Mouse (Mus musculus): ENCODE measurements around the gene Mcf2l. TPM values are rescaled to one million over a fixed set of nuclear protein-coding genes. Genes with fewer than 3 reads are reported as not detected.

Gene Mcf2l
- total RNA-seq (2014; fragmentation: Nextera tagmentation), result 19.5 and 19.8 TPM in 2 replicates
- 16.2 and 16.4 TPM in 2 replicates for total RNA-seq (2017)

DNA sequence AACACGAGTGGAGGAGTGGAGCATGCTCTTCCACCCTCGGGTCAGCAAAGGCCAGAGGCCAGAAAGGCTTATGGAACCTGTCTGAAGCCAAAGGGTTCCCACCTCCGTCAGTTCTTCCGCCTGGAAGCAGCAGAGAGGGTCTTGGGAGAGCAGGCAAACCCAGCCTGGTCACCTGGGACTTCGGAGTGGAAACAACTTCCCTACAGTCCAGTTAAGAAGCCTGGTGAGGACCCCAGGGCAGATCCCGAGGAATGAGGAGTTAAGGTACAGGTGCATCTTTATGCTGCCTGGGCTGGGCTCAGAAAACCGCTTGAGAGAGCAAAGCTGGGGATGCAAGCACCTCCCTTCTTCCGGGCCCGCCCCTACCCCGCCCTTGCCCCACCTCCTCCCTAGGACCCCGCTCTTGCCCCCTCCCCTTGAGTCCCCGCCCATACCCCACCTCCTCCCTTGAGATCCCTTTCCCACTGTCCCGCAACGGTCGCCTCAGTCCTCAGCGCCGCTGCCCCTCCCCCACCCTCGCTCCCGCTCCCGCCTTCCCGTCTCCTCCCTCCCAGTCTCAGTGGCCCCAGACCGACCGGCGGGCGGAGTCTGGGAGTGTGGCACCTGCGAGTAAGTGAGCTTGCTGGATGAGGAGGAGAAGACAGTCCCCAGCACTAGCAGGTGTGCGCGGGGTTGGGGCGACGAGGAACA, at the start of gene Mcf2l:
TSS of gene Mcf2l (plus strand) at position 450 of the 690 bp plus-strand sequence.
- peak; percentile 63 for ATAC-seq (replicated peaks; ENCODE audit: poor library complexity, severe bottlenecking)

- no peak for ATAC-seq (replicated peaks; ENCODE audit: poor library complexity, severe bottlenecking)
Observed at GRCm38 (mm10) chr8:12824562-12824961, 49.0 kb upstream of the Mcf2l start.

- ATAC-seq (replicated peaks; ENCODE audit: poor library complexity, severe bottlenecking), result peak; percentile 18; the same call in 1 of the 2 replicates
Observed at GRCm38 (mm10) chr8:12825236-12825635, 48.4 kb upstream of the Mcf2l start.

DNA sequence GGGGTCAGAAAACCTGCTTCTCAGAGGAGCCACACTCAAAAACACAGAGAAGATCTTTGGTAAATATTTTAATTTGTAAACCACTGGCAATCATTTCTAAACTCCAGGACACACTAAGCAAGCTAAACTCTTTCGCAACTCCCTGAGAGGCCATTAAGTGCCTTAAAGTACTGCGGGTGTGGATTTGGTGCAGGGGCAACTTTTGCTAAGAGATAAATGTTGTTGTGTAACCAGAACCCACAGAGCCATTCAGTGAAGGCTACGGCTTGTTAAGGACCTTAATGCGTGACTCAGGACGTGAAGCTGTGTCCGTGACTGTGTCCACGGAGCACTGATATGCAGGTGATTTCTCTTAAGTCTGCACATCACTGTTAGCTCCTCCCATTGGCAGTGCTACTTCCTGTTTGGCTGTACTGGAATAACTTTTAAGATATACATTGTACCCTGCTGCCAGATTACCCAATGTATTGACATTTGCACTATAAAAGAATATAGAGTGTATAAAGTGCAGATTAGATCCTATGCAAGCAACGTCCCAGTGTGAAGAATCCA, 47.8 kb upstream of the Mcf2l start:
- peak; percentile 64 for ATAC-seq (replicated peaks; ENCODE audit: poor library complexity, severe bottlenecking)

GRCm38 (mm10) chr8:12827124-12827523, 46.5 kb upstream of the Mcf2l start:
- ATAC-seq (replicated peaks; ENCODE audit: poor library complexity, severe bottlenecking), result no peak

GRCm38 (mm10) chr8:12828298-12828697, 45.3 kb upstream of the Mcf2l start:
- ATAC-seq (replicated peaks; ENCODE audit: poor library complexity, severe bottlenecking), result peak; percentile 70

GRCm38 (mm10) chr8:12829381-12829780, 44.2 kb upstream of the Mcf2l start:
- ATAC-seq (replicated peaks; ENCODE audit: poor library complexity, severe bottlenecking), result no peak

GRCm38 (mm10) chr8:12831659-12832589, 41.7 kb upstream of the Mcf2l start:
- peak; percentile 43 for ATAC-seq (replicated peaks; ENCODE audit: poor library complexity, severe bottlenecking)

GRCm38 (mm10) chr8:12833616-12834015, 40.0 kb upstream of the Mcf2l start:
- ATAC-seq (replicated peaks; ENCODE audit: poor library complexity, severe bottlenecking), result no peak

DNA sequence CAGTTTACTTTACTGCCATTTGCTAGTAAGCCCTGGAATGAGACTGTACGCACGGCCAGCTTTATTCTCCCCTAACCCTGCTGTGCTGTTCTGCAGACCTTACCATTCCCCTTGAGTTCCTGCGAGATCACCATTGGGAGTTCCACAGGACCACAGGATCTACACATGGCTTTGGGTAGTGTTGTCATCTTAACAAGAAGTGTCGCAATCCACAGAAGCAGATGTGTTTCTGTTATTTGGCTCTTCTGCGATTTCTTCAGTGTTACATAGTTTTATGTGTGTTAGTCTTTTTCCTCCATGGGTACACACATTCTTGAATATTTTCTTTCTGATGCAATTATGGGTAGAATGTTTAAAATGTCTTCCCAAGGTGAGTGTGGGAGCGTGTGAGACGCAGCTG, 32.8 kb upstream of the Mcf2l start:
- peak; percentile 82 for ATAC-seq (replicated peaks; ENCODE audit: poor library complexity, severe bottlenecking)

- peak; percentile 12; the same call in 1 of the 2 replicates for ATAC-seq (replicated peaks; ENCODE audit: poor library complexity, severe bottlenecking)
Observed at GRCm38 (mm10) chr8:12842342-12842995, 31.1 kb upstream of the Mcf2l start.

DNA sequence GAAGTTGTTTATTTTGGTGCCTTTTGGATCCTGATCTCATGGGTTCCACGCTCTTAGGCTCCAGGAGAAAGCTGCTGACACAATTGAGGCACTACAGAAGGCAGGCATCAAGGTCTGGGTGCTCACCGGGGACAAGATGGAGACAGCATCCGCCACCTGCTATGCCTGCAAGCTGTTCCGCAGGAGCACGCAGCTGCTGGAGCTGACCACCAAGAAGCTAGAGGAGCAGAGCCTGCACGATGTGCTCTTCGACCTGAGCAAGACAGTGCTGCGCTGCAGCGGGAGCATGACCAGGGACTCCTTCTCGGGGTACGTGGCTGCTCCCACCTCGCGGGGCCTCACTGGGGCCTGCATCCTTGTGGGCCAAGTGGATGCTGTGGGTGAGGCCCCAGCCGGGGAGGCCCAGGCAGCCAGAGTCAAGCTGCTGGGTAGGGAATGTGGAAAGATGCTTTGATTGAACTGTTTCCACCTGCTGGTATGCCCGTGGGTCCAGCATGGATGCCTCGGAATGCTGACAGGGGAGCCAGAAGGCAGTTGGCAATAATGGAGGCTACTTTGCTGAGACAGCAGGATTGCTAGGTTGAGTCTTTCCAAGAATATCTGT, 29.2 kb upstream of the Mcf2l start:
- no peak for ATAC-seq (replicated peaks; ENCODE audit: poor library complexity, severe bottlenecking)

GRCm38 (mm10) chr8:12846447-12846846, 27.2 kb upstream of the Mcf2l start:
- no peak for ATAC-seq (replicated peaks; ENCODE audit: poor library complexity, severe bottlenecking)

- ATAC-seq (replicated peaks; ENCODE audit: poor library complexity, severe bottlenecking), result no peak
Observed at GRCm38 (mm10) chr8:12851241-12851640, 22.4 kb upstream of the Mcf2l start.

GRCm38 (mm10) chr8:12856038-12856437, 17.6 kb upstream of the Mcf2l start:
- ATAC-seq (replicated peaks; ENCODE audit: poor library complexity, severe bottlenecking), result no peak

DNA sequence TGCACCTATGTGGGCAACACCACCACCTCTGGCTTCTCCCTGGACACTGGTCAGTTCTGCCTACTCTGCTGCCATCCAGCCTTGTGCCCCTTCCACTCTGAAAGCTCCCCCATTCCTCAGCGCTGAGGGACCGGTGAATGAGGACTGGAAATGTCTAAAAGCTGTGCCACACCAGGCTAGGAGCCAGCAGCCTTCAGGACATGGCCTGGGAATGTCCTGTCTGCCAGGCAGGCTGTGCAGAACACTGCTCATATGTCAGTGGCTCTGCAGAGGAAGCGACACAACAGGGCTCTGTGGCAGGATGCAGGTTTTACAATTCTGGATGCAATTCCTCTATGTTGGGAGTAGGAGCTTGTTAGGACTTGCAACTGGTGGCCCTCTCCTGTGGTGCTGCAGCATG, 10.5 kb upstream of the Mcf2l start:
- no peak for ATAC-seq (replicated peaks; ENCODE audit: poor library complexity, severe bottlenecking)

GRCm38 (mm10) chr8:12863608-12864007, 10.0 kb upstream of the Mcf2l start:
- no peak for ATAC-seq (replicated peaks; ENCODE audit: poor library complexity, severe bottlenecking)

DNA sequence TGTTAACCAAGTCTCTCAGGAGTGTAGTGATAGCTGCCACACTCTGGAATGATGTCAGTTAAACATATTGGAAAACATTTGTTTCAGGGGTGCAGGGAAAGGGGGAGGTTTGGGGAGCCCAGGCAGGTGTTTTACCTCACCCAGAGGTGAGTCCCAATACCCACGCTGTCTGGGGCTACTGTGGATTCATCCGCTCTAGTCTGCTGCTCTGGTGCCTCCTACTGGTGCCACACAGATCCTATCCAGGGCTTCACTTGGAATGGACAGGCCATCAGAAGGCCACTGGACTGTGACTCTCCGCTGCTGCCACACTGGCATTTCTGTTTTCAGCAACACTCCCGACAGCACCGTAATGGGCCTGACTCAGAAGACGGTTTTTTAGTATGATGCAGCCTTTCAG, 7.8 kb upstream of the Mcf2l start:
- no peak for ATAC-seq (replicated peaks; ENCODE audit: poor library complexity, severe bottlenecking)

GRCm38 (mm10) chr8:12869661-12870060, 3.9 kb upstream of the Mcf2l start:
- no peak for ATAC-seq (replicated peaks; ENCODE audit: poor library complexity, severe bottlenecking)

- ATAC-seq (replicated peaks; ENCODE audit: poor library complexity, severe bottlenecking), result no peak
Observed at GRCm38 (mm10) chr8:12870656-12871055, 3.0 kb upstream of the Mcf2l start.
